Mouse (Mus musculus): Measurements from ENCODE around the gene Aqp9. TPM values are rescaled to one million over a fixed set of nuclear protein-coding genes. Genes with fewer than 3 reads are reported as not detected.

Aqp9 gene
- total RNA-seq (2014; rRNA removed) (0.37 and 0.93 TPM in 2 replicates), polyA plus RNA-seq (2015; fragmentation: Nextera tagmentation; extraction: Ambion mirVana) (2.5 and 3.0 TPM in 2 replicates)

- no peaks in the 10 kb centered on the region for H3K36me3 ChIP-seq (ENCODE audit: insufficient read depth, low read length)
- ATAC-seq: no peak
- WGBS: 35% methylated on average over 12 of the region's 12 CpGs
- H3K4me3 ChIP-seq (ENCODE audit: low read length): no peak within 1 kb of the TSS
- no peak within 1 kb of the TSS for H3K9ac ChIP-seq (replicated peaks; ENCODE audit: low read length)
- no peaks in the 10 kb centered on the region for H3K4me1 ChIP-seq (ENCODE audit: insufficient read depth, low read length)
- H3K27ac ChIP-seq: peak within 1 kb of the TSS; percentile 38
- no peak for TF ChIP-seq CTCF (IDR thresholded peaks at IDR 0.05; ENCODE audit: low read depth)
- H3K4me2 ChIP-seq (ENCODE audit: low read depth, low read length): no peak within 1 kb of the TSS
- DNase-seq (ENCODE audit: low spot score): peak; percentile 44
- no peaks in the 10 kb centered on the region for H3K9me3 ChIP-seq (ENCODE audit: low read length)
- H3K27me3 ChIP-seq (ENCODE audit: insufficient read depth, low read length): no peaks in the 10 kb centered on the region
Measured at GRCm38 (mm10) chr9:71168511-71168910, at the start of gene Aqp9. TSS of gene Aqp9 (minus strand) at chr9:71168682.

GRCm38 (mm10) chr9:71217793-71218095, 49.3 kb upstream of the Aqp9 start:
- DNase-seq (ENCODE audit: low spot score) (no peak), ATAC-seq (no peak)
- 24% methylated on average over 5 of the region's 5 CpGs for WGBS
- Histone ChIP-seq H3K27me3 (ENCODE audit: insufficient read depth, low read length) (peaks cover 43% of the 10 kb centered on the region), H3K4me2 (ENCODE audit: low read depth, low read length) (no peak overlapping the region), H3K9ac (replicated peaks; ENCODE audit: low read length) (no peak overlapping the region), H3K36me3 (ENCODE audit: insufficient read depth, low read length) (no peaks in the 10 kb centered on the region), H3K27ac (no peak overlapping the region), H3K4me3 (ENCODE audit: low read length) (no peak overlapping the region), H3K4me1 (ENCODE audit: insufficient read depth, low read length) (no peaks in the 10 kb centered on the region), H3K9me3 (ENCODE audit: low read length) (no peaks in the 10 kb centered on the region)
- TF ChIP-seq CTCF (IDR thresholded peaks at IDR 0.05; ENCODE audit: low read depth): no peak

GRCm38 (mm10) chr9:71216996-71217792, 48.7 kb upstream of the Aqp9 start:
- Histone ChIP-seq H3K4me2 (ENCODE audit: low read depth, low read length) (no peak overlapping the region), H3K27ac (no peak overlapping the region), H3K9ac (replicated peaks; ENCODE audit: low read length) (no peak overlapping the region), H3K4me3 (ENCODE audit: low read length) (no peak overlapping the region), H3K9me3 (ENCODE audit: low read length) (no peaks in the 10 kb centered on the region), H3K27me3 (ENCODE audit: insufficient read depth, low read length) (peaks cover 43% of the 10 kb centered on the region), H3K36me3 (ENCODE audit: insufficient read depth, low read length) (no peaks in the 10 kb centered on the region), H3K4me1 (ENCODE audit: insufficient read depth, low read length) (no peaks in the 10 kb centered on the region)
- peak; percentile 10 for DNase-seq (ENCODE audit: low spot score)
- TF ChIP-seq CTCF (IDR thresholded peaks at IDR 0.05; ENCODE audit: low read depth): no peak
- ATAC-seq: no peak
- WGBS: 4% methylated on average over 20 of the region's 20 CpGs

DNA sequence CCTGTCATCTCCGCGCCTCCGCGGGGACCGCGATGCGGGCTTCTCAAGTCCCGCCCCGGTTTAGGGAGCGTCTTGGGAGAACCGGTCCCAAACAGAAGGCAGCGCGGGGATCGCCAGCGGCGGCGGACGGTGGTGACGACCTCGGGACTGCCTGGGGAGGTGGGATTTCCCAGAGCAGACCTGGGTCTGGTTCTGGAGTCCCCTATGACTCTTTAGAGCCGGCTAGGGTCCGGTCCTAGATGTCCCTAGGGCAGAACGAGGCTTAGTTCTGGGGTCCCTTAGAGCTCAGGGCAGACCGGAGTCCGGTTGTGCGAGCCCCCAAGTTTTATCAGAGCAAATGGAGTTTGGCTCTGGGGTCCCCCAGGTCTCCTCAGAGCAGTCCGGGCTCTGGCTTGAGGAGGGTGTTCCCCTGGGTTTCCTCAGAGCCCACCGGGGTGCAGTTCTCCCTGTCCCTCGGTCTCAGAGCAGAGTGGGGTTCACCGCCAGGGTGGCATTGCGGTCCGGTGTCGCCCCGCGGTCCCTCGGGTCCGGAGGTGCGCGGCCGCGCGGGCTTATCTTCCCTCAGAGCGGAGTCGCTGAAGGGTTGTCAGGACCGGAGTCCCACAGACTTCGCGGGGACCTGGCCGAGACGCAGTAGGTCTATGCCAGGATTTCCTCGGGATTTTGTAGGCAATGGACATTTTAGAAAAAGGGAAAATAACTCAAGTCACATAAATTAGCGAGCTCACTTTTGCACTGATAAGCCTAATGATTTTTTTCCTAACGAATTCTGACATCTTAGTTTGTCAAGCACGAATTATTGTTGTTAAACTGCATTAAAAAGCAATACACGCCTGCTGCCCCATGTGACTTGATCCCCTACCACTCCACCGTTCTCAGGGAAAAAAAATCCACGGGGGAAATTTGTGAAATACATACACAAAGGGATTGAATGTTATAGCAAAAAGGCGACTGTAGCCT, 47.8 kb upstream of the Aqp9 start:
- no peaks in the 10 kb centered on the region for H3K36me3 ChIP-seq (ENCODE audit: insufficient read depth, low read length)
- ATAC-seq (peak; percentile 27; the same call in 1 of the 2 replicates), DNase-seq (ENCODE audit: low spot score) (no peak)
- no peak for TF ChIP-seq CTCF (IDR thresholded peaks at IDR 0.05; ENCODE audit: low read depth)
- H3K4me2 ChIP-seq (ENCODE audit: low read depth, low read length): peak overlapping the region; percentile 47
- under 1% methylated on average over 57 of the region's 57 CpGs for WGBS
- no peak overlapping the region for H3K9ac ChIP-seq (replicated peaks; ENCODE audit: low read length)
- no peaks in the 10 kb centered on the region for H3K9me3 ChIP-seq (ENCODE audit: low read length)
- peak overlapping the region; percentile 34 for H3K4me3 ChIP-seq (ENCODE audit: low read length)
- peaks cover 43% of the 10 kb centered on the region for H3K27me3 ChIP-seq (ENCODE audit: insufficient read depth, low read length)
- H3K27ac ChIP-seq: no peak overlapping the region
- no peaks in the 10 kb centered on the region for H3K4me1 ChIP-seq (ENCODE audit: insufficient read depth, low read length)

- peak; percentile 76 for DNase-seq (ENCODE audit: low spot score)
- peak; percentile 75 for TF ChIP-seq CTCF (IDR thresholded peaks at IDR 0.05; ENCODE audit: low read depth)
- no peaks in the 10 kb centered on the region for H3K4me1 ChIP-seq (ENCODE audit: insufficient read depth, low read length)
- H3K4me2 ChIP-seq (ENCODE audit: low read depth, low read length): peak within 1 kb of the TSS; percentile 47
- H3K27ac ChIP-seq: no peak within 1 kb of the TSS
- peak; percentile 61 for ATAC-seq
- no peaks in the 10 kb centered on the region for H3K9me3 ChIP-seq (ENCODE audit: low read length)
- WGBS: 3% methylated on average over 80 of the region's 97 CpGs
- H3K36me3 ChIP-seq (ENCODE audit: insufficient read depth, low read length): no peaks in the 10 kb centered on the region
- no peak within 1 kb of the TSS for H3K9ac ChIP-seq (replicated peaks; ENCODE audit: low read length)
- H3K4me3 ChIP-seq (ENCODE audit: low read length): peak within 1 kb of the TSS; percentile 34
- H3K27me3 ChIP-seq (ENCODE audit: insufficient read depth, low read length): peaks cover 43% of the 10 kb centered on the region
Measured at GRCm38 (mm10) chr9:71215248-71216035, 47.0 kb upstream of the Aqp9 start, which contains the start of gene Aldh1a2. TSS of gene Aldh1a2 (plus strand) at chr9:71215789.

- whole genome bisulfite sequencing: 43% methylated on average over 4 of the region's 4 CpGs
- no peak for DNase-seq (ENCODE audit: low spot score)
- no peak overlapping the region for H3K27ac ChIP-seq
- no peaks in the 10 kb centered on the region for H3K4me1 ChIP-seq (ENCODE audit: insufficient read depth, low read length)
- no peaks in the 10 kb centered on the region for H3K9me3 ChIP-seq (ENCODE audit: low read length)
- H3K4me3 ChIP-seq (ENCODE audit: low read length): no peak overlapping the region
- TF ChIP-seq CTCF (IDR thresholded peaks at IDR 0.05; ENCODE audit: low read depth): no peak
- H3K9ac ChIP-seq (replicated peaks; ENCODE audit: low read length): no peak overlapping the region
- H3K27me3 ChIP-seq (ENCODE audit: insufficient read depth, low read length): peaks cover 31% of the 10 kb centered on the region
- ATAC-seq: no peak
- H3K4me2 ChIP-seq (ENCODE audit: low read depth, low read length): no peak overlapping the region
- H3K36me3 ChIP-seq (ENCODE audit: insufficient read depth, low read length): no peaks in the 10 kb centered on the region
Measured at GRCm38 (mm10) chr9:71213636-71214035, 45.2 kb upstream of the Aqp9 start.
